Mouse (Mus musculus) lung, postnatal 14 days (tissue): ENCODE results near the gene Bicral.

Experiments
- DNase-seq: peaks from one replicate; pipeline ENCODE4 v3.0.0; 2021

The Bicral gene

DNA sequence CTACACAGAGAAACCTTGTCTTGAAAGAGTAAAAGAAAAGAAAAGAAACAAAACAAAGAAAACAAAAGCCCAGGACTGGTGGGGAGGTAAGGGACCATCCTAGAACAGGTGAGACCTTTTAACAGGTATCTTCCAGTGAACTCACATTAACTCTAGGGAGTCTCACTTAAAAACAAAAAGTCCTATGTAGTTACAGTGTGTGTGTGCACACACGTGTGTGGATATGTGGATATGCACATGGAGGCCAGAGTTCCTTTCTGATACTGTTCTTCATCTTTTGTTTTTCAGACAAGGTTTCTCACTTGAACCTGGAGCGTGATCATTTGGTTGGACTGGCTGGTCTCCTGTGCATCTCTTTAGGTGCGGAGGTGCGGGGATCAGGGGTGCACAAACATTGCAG lies 107.7 kb downstream of the Bicral start:
- DNase-seq: no peak

DNA sequence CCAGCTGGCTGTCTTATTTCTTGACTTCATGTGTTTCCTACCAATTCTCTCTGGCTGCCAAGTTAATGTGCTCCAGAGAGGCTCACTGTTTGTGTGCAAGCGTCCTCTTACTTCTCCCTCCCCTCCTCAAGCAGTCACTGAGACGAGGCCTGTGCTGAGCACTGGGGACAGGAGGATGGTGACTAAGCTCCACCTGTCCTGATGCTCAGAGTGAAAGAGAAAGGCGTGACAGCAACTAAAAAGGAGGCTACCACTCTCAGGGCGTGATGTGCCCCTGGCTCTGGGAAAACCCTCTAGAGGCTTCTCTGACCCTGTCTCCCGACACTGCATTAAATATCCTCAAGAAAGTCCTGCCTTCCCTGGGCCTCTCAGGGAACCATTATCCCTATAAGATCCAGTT lies 109.0 kb downstream of the Bicral start:
- no peak for DNase-seq
